Mouse (Mus musculus) spleen, adult 2 months (tissue): ENCODE measurements around the gene Cep85l.

Experiments used
- CTCF ChIP-seq: fragments of 200-500 bp; IDR thresholded peaks from 2 replicates; pipeline ENCODE4 v1.5.1; 2011; ENCODE audit warnings: mild to moderate bottlenecking, inconsistent platforms; ENCODE audit not compliant: insufficient read depth, insufficient read length, insufficient replicate concordance; ENCODE audit errors: extremely low read depth
- POLR2A ChIP-seq: fragments of 200-500 bp; IDR thresholded peaks from 2 replicates; pipeline ENCODE4 v1.6.1; 2011; ENCODE audit warnings: low read depth, low read length, inconsistent platforms

DNA sequence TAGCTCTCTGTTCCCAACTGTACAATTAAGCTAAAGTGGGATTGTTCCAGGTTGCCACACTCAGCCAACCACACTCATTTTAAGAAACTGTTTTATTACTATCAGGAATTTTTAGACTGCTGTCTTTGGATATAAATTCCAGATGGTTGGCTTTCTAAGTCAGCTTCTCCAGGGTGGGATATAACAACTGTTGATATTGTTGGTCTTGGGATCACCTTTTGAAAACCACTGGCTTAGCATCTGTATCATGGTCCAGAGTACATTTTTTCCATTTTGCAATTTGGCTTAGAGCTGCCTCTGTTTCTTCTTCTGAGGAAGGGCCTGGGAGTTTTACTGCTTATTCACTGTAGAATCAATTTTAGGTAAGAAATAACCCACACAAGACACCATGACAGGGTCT lies 40.3 kb upstream of the Cep85l start:
- TF ChIP-seq POLR2A (no peak), CTCF (no peak)
